Mouse (Mus musculus) embryo, embryonic 11 days (tissue): ENCODE measurements at regions not wholly inside any gene's neighbourhood (a gene's known extent, or its start where the extent isn't known, plus 50 kb on each side); places are given as distances from the start of the nearest gene placed in this dataset.

ENCODE experiments used
- DNase-seq: peaks from one replicate; pipeline ENCODE4 v3.0.0-alpha.2; 2015

DNA sequence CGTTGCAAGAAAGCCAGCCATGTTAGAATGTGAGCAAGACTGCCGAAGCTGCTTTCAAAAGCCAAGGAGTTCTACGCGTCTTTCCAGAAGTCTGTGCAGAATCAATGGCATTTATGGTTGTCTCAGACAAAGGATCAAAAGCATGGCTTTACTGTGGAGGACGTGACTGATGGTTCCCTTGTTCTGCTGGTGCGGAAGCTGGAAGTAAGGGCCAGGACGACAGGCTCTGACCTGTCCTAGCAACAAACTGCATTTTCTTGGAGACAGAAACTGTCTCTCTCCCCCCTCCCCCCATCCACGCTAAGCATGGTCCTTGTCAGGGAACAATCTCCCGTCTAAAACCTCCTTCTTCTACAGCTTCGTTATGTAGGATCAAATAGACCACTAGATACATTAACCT lies 2780.3 kb upstream of the Gm7489 start:
- DNase-seq, result peak; percentile 65

- peak; percentile 16 for DNase-seq
Observed at GRCm38 (mm10) chr15:51104796-51105195, 2779.9 kb upstream of the Gm7489 start.

GRCm38 (mm10) chr15:51105359-51106008 lies 2779.2 kb upstream of the Gm7489 start:
- peak; percentile 17 for DNase-seq

DNA sequence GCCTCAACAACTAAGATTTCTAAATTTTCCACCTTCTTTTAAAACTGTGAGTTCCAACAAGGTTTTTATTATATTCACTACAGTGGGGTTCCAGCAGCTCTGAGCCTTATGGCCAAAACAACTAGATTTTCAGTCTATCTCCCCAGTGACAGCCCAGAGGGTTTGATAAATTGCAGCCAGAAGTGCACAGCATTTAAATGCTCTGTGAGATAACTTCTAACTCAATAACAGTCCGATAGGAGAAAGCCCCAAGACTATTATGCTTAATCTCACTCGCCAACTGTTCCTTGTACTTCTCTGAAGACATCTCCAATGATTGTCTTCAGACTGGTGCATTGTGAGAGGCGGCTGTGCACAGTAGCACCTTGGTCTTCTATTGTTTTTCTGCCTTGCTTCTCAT lies 2774.5 kb upstream of the Gm7489 start:
- DNase-seq, result no peak

GRCm38 (mm10) chr15:51125896-51126295 lies 2758.8 kb upstream of the Gm7489 start:
- DNase-seq, result no peak

DNA sequence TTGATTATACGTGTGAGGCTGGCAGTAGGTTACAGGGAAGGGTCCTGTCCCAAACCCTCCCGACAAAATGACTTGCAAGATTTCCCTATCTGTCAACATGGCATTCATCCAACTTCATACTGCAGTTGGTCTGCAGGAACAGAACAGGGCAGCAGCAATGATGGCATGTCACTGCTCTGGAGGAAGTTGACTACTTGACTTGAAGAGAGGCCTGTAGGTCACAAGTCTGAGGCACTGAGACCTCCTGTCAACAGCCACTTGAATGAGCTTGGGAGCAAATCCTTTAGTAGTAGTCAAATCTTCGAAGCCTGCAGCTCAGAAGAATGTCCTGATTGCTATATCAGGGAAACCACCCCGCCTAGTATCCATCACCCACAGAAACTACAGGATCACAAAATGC lies 2753.7 kb upstream of the Gm7489 start:
- DNase-seq, result no peak

- DNase-seq, result no peak
Observed at GRCm38 (mm10) chr15:51136121-51136520, 2748.6 kb upstream of the Gm7489 start.

- no peak for DNase-seq
Observed at GRCm38 (mm10) chr15:51139507-51139906, 2745.2 kb upstream of the Gm7489 start.

DNA sequence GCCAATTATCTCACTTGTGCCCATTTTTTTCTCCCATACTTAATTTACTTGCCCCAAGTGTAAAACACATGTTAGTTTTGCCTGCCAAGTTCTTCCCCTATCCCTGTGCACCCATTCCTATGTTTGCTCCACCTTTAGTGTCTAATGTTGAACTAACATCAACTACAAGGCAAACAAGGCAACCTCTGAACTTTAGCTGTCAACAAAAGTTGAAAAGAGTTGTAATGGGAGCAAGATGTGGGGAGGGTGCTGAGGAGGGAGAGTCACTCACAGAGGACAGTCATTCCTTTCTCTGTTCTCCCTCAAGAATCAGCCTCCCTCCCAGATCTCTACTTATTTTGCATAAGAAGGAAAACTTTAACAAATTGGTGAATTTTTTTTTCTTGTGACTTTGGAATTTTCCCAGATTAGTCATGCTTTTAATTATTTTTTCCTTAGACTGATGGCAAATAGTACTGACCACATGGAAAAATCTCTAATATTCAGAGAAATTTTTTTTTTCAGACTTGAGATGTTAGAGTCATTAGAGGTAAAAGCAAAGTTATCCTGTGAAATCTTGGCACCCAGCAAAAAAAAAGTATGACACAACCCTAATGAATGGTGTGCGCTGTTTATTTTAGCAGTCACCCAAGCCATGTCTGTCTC lies 2710.6 kb upstream of the Gm7489 start:
- DNase-seq, result peak; percentile 34

- no peak for DNase-seq
Observed at GRCm38 (mm10) chr15:51176466-51176865, 2708.2 kb upstream of the Gm7489 start.

DNA sequence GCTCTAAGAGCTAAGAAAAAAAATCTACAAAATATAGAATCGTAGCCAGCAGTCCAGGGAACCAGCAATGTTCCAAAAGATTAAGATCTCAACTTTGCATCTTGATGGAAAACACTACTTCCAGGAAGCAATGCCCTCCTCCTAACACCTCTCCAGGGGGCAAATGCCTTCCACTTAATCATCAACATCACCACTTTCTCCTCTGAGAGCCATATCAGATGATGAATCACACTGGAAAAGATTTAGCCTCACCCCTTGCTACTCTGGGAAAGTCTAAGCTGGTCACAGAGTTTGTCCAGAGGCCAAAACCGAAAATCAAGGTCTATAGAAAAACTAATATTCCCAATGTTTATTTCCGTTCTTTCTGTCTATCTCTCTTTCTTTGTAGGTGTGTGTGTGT lies 2695.6 kb upstream of the Gm7489 start:
- DNase-seq, result no peak

DNA sequence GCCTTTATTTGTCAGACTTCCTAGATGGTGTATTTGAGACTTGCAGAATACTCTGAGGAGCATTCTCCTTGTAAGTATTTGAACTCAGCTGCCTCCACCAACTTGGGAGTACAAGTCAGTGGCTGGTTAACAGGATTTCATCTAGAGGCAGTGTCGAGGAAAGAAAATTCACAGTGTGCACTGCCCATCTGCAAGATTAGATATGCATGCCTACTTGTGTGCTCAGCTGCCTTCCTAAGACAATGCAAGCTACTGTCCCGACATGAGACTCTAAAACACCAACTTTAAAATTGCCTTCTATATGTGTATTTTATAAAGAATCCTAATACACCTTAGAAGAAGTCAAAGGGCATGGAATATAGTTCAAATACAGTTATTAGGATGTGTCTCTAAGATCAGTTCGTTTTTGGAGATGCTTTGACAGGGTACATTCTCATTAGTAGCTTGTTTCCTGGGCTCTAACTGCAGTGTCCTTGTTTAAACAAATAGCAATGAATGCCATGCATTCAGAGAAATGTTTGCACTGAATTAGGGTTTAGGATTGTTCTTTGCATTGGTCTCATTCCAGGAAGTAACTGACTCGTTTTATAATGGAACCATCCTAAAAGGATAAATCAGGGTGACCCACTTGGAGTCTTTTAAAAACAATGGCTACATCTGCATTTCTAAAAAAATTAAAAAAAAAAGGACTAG lies 2687.1 kb upstream of the Gm7489 start:
- no peak for DNase-seq

DNA sequence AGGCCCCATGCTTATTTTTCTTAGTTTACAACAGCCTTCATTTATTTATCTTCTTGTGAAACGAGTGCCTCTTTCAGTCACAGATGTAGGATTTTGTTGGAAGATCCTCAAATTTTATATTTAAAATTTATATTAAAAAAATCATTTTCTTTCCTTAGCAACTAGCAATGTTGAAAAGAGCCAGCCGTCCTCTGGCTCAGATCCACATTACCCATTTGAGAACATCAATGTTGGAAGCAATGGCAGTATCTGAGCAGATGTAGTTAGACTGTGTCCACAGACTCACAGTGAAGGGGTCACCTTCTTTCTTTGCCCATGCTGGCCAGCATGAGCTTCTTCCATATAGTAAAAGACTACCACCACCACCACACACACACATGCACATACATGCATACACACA lies 2681.4 kb upstream of the Gm7489 start:
- DNase-seq, result no peak

GRCm38 (mm10) chr15:51206050-51206449 lies 2678.7 kb upstream of the Gm7489 start:
- DNase-seq, result no peak

GRCm38 (mm10) chr15:51206773-51207172 lies 2677.9 kb upstream of the Gm7489 start:
- DNase-seq, result no peak

DNA sequence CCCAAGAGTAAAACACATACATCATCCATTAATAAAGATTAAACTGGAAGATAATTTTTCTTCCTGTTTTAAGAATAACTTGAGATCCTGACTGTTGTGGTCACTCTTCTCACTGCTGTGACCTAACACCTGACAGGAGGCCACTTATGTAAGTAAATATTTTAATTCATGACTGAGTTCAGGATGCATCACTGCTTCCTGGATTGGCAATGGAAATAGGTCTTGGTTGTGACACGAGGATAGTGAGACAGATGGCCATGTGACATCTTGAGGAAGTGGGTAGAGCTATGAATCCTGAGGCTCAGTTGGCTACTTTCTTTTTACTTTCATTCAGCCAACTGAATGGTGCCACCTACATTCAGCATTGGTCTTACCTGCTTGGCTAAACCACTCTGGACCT lies 2649.8 kb upstream of the Gm7489 start:
- no peak for DNase-seq

GRCm38 (mm10) chr15:51244596-51244995 lies 2640.1 kb upstream of the Gm7489 start:
- no peak for DNase-seq

GRCm38 (mm10) chr15:51247259-51247658 lies 2637.4 kb upstream of the Gm7489 start:
- no peak for DNase-seq

- no peak for DNase-seq
Observed at GRCm38 (mm10) chr15:51248034-51248788, 2636.5 kb upstream of the Gm7489 start.

DNA sequence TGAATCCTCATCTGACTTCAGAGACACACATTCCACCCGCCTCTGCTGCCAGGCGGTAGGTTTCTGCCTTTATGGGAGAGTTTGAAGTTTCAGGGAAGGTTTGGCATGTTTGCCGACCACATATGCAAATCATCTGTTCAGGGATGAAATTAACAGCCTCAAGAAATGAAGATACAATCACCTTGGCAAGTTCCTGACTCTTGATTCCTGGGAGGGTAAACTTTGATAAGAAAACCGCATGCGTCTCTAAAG lies 2636.0 kb upstream of the Gm7489 start:
- DNase-seq, result no peak

DNA sequence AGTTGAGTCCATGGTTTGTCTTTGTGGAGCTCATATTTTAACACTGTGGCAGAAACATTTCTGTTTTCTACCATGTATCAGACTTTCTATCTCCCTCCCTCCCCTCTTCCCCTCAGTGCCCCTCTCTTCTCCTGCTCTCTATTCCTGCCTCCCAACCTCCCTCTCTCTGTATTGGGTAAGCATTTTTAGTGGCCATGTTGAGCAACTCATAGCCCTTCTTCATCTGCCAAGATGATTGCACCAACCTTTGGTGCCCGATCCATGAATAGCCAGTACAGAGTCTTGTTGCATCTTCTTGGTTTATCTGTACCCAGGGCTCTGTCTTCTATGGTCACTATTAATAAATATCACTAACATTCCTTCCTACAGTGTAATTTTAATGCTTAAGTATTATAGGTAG lies 2630.6 kb upstream of the Gm7489 start:
- DNase-seq, result no peak

- DNase-seq, result no peak
Observed at GRCm38 (mm10) chr15:51255203-51255615, 2629.5 kb upstream of the Gm7489 start.

DNA sequence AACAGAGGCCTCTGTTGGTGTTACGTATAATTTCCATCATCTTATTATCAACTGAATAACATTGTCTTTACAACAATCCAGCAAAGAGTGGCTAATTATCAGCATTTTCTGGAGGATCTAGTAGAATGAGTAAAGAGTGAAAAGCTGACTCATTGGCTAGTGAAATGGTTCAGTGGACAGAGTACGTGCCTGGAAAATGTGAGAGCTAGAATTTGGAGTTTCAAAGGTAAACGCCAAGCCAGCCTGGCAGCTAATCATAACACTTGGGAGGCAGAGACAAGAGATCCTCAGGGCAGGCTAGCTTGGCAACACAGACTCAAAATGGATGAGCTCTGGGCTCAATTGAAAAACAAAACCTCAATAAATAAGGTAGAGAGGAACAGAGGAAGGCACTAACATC lies 2628.0 kb upstream of the Gm7489 start:
- DNase-seq, result no peak

GRCm38 (mm10) chr15:51264599-51265163 lies 2620.0 kb upstream of the Gm7489 start:
- no peak for DNase-seq
